Mouse (Mus musculus) embryo, embryonic 11.5 days (tissue): ENCODE data around the gene Gm33543.

Experiments
- DNase-seq: peaks from one replicate; pipeline ENCODE4 v3.0.0-alpha.2; 2012; ENCODE audit warnings: low read depth, low spot score

The Gm33543 gene

GRCm38 (mm10) chr10:95842789-95843637, at the start of gene Gm33543:
Gm33543 (minus strand) TSS chr10:95842930.
- no peak for DNase-seq

DNA sequence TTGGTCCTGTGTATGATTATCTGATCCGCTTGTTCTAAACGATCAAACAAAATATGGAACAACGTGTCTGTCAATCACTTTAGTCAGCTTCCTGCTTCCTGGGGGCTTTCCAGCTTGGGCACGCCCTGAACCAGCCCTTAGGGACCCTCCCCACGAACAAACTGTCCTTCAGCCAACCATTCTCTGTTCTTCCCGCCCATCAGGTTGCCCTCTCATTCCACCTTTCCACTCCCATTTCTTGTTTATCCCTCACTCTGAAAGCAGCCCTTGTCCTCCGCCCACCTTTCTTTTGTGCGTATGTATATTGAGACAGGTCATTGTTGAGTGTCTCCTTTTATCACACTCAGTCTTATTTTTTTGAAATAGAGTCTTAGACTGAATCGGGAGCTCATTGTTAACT, 49.4 kb upstream of the Gm33543 start:
- DNase-seq, result no peak

GRCm38 (mm10) chr10:95891214-95891960, 48.7 kb upstream of the Gm33543 start:
- DNase-seq, result no peak

DNA sequence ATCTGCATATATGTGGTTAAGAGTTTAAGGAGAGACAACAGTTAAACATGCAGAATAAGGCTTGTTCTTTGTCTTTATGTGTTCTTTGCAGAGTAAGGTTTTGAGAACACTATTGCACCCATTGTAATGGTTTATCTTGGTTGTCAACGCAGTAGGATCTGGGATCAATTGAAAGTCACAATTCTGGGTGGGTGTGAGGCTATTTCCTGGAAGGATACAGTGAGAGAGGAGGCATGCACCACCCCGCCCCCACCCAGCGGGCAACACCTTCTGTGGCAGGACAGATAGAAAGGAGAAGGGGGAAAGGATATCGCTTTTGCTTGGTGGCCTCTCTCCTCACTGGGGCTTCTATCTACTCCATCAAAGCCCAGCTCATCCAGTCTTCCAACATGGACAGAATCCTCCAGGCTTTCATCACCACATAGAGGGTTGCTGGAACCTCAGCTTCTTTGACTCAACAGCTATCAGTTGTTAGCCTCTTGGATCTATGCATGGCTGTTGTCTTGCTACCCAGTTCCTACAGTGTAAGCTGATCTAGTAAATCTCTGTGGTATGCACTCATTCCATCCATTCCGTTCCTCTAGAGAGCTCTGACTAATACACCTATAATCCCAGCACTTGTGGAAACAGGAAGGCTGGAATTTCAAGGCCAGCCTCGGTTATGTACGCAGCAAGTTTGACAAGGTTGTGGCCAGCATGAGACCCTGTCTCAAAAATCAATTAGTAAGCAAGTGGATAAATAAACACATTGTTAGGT, 41.2 kb upstream of the Gm33543 start:
- no peak for DNase-seq

- no peak for DNase-seq
Measured at GRCm38 (mm10) chr10:95882036-95882435, 39.3 kb upstream of the Gm33543 start.

DNA sequence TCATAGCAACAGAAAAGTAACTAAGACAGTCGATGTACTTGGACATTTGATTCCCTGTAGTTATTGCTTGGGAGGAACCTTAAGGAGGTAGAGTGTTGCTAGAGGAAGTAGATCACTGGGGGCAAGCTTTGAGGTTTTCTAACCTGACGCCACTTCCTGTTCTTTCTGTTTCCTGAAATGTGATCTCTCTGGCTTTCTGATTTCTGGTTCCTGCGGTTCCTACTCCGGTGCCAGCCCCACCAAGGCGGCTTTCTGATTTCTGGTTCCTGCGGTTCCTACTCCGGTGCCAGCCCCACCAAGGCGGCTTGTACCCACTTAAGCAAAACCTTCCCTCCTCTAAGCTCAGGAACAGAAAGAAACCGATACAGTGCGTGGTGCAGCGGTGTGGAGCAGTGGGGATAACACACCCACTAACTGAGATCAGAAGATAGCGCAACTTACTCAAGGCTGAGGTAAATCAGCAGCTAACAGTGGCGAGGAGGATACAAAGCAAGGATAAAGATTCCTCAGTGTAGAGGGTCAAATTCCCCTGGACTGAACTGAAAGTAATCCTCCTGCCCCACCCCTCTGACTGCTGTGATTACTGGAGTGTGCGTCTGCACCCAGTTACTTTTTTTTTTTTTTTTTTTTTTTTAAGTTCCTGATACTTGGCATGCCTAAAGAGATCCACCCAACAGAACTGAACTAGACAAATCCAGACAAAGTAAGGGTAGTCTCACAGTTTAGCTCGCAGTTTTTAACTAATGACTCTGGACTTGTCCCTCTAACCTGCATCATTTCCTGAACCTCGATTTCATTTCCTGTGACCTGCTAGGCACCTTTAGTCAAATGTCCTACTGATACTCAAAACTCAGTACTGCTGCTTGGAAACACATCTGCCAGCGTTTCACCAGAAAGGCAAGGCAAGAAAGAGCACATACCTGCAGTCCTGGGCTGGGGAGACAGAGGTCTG, 37.5 kb upstream of the Gm33543 start:
- DNase-seq, result no peak

DNA sequence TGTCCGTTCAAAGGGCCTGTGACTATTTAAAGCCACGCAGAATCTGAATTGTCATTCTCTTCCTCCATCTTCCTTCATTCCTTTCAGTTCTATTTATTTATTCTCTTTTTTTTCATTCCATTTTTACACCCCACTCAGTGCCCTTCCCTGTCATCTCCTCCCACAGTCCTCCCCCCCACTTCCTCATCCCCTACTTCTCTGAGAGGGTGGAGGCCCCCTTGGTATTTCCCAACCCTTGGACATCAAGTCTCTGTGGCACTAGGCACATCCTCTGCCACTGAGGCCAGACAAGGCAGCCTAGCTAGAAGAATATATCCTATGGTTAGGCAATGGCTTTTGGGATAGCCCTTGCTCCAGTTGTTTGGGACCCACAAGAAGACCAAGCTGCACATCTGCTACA, 28.1 kb upstream of the Gm33543 start:
- DNase-seq, result no peak

DNA sequence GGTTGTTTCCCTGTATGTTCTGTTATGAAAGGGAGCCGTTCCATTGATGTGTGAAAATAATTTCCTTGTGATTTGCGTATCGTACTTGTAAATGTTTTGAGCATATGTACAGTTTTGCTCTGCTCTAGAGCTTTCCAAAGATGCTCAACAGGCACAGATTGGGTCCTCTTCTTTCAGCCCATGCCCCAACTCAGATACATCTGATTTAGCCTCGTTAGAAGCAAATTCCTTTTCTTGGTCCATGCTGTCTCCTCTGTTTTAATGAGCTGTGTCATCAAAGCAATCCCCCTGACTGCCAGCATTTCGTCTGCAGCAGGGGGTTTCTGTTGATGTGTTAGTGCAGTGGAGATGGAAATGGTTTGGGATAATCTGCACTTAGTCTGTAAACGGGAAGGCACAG, 25.6 kb upstream of the Gm33543 start:
- DNase-seq, result no peak

DNA sequence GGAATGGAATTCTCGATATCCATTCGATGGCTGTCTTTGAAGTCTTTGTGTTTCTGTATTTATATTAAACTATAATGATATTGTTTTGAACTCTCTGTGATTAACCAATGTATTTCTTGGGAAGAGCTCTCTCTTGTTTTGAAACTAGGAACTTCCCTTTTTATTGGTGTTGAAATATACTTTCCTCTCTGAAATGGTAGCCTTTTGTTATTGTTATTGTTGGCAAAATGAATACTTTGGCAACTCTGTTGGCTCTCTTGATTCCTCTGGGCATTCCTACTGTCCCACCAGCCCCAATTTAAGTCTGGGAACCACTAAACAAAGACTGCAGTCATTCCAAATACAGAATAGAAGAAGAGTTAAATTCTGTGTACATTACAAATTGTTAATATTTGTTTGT, 24.9 kb upstream of the Gm33543 start:
- no peak for DNase-seq

- DNase-seq, result no peak
Measured at GRCm38 (mm10) chr10:95864349-95865124, 21.8 kb upstream of the Gm33543 start.

- DNase-seq, result no peak
Measured at GRCm38 (mm10) chr10:95862664-95863063, 19.9 kb upstream of the Gm33543 start.

- peak; percentile 46 for DNase-seq
Measured at GRCm38 (mm10) chr10:95858164-95858563, 15.4 kb upstream of the Gm33543 start.

GRCm38 (mm10) chr10:95855411-95855810, 12.7 kb upstream of the Gm33543 start:
- DNase-seq, result no peak

DNA sequence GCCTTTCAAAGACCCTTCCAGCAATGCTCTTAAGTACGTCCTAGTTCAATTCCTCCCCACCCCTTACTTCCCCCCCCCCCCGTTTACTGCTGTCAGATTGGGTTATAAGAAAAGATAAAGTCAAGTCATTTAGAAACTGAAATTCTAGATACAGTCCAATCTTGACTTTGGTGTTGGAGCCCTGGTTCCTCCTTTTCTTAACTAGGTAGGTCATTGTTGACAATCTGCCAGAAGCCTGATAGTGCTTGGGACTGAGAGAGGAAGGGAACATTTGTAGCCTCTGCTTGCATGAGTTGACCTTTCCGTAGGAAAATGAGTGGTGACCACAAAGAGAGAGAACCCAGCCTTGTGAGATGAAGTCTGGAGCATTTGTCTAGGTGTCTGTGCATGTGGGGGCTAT, 7.8 kb upstream of the Gm33543 start:
- DNase-seq, result no peak

DNA sequence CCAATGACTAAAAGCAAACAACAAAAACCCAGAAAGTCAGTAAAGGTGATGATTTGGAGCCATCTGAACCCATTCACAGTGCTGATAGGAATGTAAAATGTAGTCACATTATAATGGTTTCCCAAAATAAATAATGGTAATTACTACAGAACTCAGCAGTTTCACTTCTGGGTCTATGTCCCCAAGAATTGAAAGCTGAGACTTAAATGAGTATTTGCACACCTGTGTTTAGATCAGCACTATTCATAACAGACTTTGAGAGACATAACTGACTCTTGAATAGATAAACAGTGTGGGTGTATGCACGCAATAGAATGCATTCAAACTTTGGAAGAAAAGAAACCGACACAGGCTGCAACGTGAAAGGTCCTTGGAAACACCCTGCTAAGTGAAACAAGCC, 4.0 kb upstream of the Gm33543 start:
- DNase-seq, result no peak

DNA sequence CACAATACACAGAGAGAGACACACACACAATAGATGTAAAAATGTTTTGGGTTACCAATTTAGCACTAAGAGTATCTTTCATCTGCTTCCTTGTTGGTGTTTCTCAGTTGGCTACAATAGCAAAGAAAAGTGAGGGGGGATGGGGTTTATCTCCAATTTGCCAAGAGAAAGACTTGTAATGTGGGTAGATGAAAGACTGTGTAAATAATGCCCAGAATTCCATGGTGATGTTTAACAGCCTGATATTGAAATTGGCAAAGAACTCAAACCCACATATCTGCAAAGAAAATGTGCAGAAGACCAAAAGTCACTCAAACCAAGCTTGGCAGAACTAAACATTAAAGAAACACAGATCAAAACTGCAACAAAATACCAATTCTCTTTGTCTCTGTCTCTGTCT, 3.6 kb upstream of the Gm33543 start:
- no peak for DNase-seq

- DNase-seq, result no peak
Measured at GRCm38 (mm10) chr10:95843878-95844277, 1.1 kb upstream of the Gm33543 start.

DNA sequence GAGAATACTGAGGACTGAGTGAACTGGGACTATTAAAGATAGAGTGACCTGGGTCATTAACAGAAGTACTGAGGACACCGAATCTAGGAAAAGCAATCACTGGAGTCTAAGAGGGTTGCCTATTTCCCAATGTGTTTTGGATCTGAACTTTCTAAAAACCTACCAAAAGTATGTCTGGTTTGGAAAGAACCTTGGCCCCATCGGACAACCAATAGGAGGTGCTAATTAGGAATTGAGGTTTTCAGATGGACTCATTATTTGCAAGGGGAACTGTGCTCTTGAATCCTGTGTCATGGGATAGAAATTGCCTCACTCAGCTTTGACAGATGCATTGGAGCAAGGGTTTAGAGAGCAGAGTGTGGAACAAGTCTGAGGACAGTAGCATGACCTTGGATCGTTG, 1.5 kb downstream of the Gm33543 start:
- DNase-seq, result no peak

DNA sequence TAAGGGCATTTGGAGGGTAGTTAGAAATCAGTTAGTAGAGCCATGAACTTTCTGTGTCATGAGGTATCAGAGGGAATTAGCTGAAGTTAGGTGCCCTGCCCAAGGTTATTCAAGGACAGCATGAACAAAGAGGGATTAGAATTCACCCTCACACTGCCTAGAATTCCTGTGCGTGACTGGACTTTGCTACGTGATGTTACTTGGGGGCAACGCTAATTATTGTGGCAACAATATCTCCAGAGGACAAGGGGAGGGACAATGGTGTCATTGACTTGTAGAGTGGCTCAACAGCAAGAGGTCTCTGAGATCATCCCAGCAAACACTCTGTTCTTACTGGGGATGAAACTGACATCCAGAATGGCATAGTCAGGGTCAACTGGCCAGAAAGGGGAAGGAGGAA, 2.9 kb downstream of the Gm33543 start:
- no peak for DNase-seq

DNA sequence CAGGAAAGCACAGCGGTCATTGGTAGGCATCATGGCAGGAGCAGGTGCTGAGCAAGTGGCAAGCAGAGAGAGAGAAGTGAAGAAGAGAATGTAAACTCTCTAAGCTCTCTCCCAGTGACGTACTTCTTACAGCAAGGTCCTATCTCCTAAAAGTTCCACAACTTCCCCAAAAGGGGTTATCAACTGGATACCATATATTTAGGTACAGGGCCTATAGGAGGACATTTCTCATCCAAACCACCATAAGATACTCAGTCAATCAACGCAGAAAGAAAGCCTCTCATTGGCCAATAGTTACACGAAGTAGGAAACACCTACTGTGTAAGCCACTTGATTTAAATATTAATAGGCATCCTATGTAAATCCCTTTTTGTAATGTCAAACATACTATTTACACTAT, 3.7 kb downstream of the Gm33543 start:
- no peak for DNase-seq
